Comparison of ENCODE assay signal across 10 mouse cellular contexts in genomic region chr3:53202184-53202583, GRCm38 (mm10).
DNase-seq lines count a peak whose midpoint lies in the region; ATAC-seq lines count a peak whose summit lies in the region.
"Had no signal": no experiment of that assay in that cellular context is flagged by ENCODE, and none has a peak within 500 bp of the region (broad histone marks: within the 10 kb centered on the region; RNA-seq: fewer than 3 reads in every experiment).

No protein-coding gene starts in this region.

- H3K9me3 ChIP-seq in heart, embryonic 16.5 days (replicated peaks; ENCODE audit: control insufficient read depth, low read length) = no peaks in the 10 kb centered on the region
- H3K9me3 ChIP-seq in forebrain, embryonic 10.5 days = no peaks in the 10 kb centered on the region
- H3K9me3 ChIP-seq in midbrain, embryonic 12.5 days = no peaks in the 10 kb centered on the region

- no peak overlapping the region for H3K4me3 ChIP-seq in heart, embryonic 16.5 days (ENCODE audit: low read length)
- no peak overlapping the region for H3K4me3 ChIP-seq in forebrain, embryonic 10.5 days
- no peak overlapping the region for H3K4me3 ChIP-seq in midbrain, embryonic 12.5 days

- no peaks in the 10 kb centered on the region for H3K36me3 ChIP-seq in heart, embryonic 16.5 days (ENCODE audit: control insufficient read depth, insufficient read depth)
- H3K36me3 ChIP-seq in forebrain, embryonic 10.5 days (replicated peaks) = no peaks in the 10 kb centered on the region
- H3K36me3 ChIP-seq in midbrain, embryonic 12.5 days = no peaks in the 10 kb centered on the region
- H3K36me3 ChIP-seq: G1E had no signal

- H3K4me1 ChIP-seq in heart, embryonic 16.5 days (ENCODE audit: control insufficient read depth, insufficient read depth, low read length) = peaks cover 37% of the 10 kb centered on the region
- H3K4me1 ChIP-seq in forebrain, embryonic 10.5 days = peaks cover 52% of the 10 kb centered on the region
- H3K4me1 ChIP-seq in midbrain, embryonic 12.5 days = peaks cover 31% of the 10 kb centered on the region

- WGBS in heart, embryonic 16.5 days = 24% methylated on average over 6 of the region's 6 CpGs
- WGBS in forebrain, embryonic 10.5 days = 68% methylated on average over 6 of the region's 6 CpGs
- 46% methylated on average over 6 of the region's 6 CpGs for WGBS in midbrain, embryonic 12.5 days

- no peaks in the 10 kb centered on the region for H3K27me3 ChIP-seq in heart, embryonic 16.5 days (ENCODE audit: control insufficient read depth, insufficient read depth, low read length)
- no peaks in the 10 kb centered on the region for H3K27me3 ChIP-seq in forebrain, embryonic 10.5 days (ENCODE audit: poor library complexity, severe bottlenecking)
- peaks cover 9% of the 10 kb centered on the region for H3K27me3 ChIP-seq in midbrain, embryonic 12.5 days

- no peak overlapping the region for H3K9ac ChIP-seq in heart, embryonic 16.5 days (ENCODE audit: low read length)
- no peak overlapping the region for H3K9ac ChIP-seq in midbrain, embryonic 12.5 days (replicated peaks)

- peak overlapping the region; percentile 3; the same call in 1 of the 2 replicates for H3K4me2 ChIP-seq in heart, embryonic 16.5 days (ENCODE audit: low read depth, low read length)
- H3K4me2 ChIP-seq in midbrain, embryonic 12.5 days (replicated peaks) = no peak overlapping the region

- peak overlapping the region; percentile 39 for H3K27ac ChIP-seq in heart, embryonic 16.5 days (ENCODE audit: low read length)
- peak overlapping the region; percentile 82 for H3K27ac ChIP-seq in forebrain, embryonic 10.5 days
- 0 out of 2 replicates have a peak overlapping the region, but pooled peaks have one; percentile 39 for H3K27ac ChIP-seq in midbrain, embryonic 12.5 days (replicated peaks)

- ATAC-seq in heart, embryonic 16.5 days (replicated peaks; ENCODE audit: extremely low read depth, insufficient read depth, low FRiP score) = no peak
- ATAC-seq in midbrain, embryonic 12.5 days (ENCODE audit: low FRiP score, low read depth) = no peak
- ATAC-seq: intestine, postnatal 0 days had no signal

- DNase-seq in heart, postnatal 4 days = no peak
- peak; percentile 87 for DNase-seq in cerebellum, adult 11-12 months
- DNase-seq in forebrain, embryonic 10.5 days (ENCODE audit: extremely low spot score, low spot score) = no peak
- no peak for DNase-seq in thymus, postnatal 14 days
- DNase-seq in spleen, postnatal 10 days (ENCODE audit: low spot score in 2 of 2) = no peak
- no peak for DNase-seq in kidney, postnatal 10 days
